Mouse (Mus musculus): ENCODE data around the gene Klk4.

The Klk4 gene

GRCm38 (mm10) chr7:43919559-43920451 is 38.8 kb downstream of the Klk4 start:
- peak; percentile 54 to 78 for DNase-seq (ENCODE audit: low spot score in 2 of 2)

- no peak for DNase-seq (ENCODE audit: low spot score in 2 of 2)
These were observed 39.6 kb downstream of the Klk4 start for GRCm38 (mm10) chr7:43920582-43920981.

DNA sequence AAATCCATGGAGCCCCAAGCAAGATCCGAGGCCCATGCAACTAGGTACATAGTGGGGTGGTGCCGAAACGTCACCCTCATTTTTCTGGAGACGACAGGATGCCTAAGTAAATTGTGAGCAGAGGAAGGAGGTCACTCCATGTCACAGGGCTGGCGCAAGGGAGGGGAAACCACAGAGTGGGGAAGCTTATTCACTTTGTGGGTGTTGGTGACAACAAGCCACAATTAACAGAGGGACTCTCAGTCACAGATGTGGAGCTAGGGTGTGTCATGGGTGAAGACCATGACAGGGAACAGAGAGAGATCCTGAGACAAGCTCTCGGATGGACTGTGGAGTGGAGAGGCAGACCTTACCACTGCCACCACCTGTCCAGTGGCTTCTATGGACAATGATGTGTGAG is 40.1 kb downstream of the Klk4 start:
- DNase-seq (ENCODE audit: low spot score in 2 of 2): peak in 1 of 2 experiments; percentile 33

- peak in 1 of 2 experiments; percentile 51 for DNase-seq (ENCODE audit: low spot score in 2 of 2)
These were observed 41.0 kb downstream of the Klk4 start for GRCm38 (mm10) chr7:43921941-43922340.

- no peak for DNase-seq (ENCODE audit: low spot score in 2 of 2)
These were observed 45.0 kb downstream of the Klk4 start for GRCm38 (mm10) chr7:43925985-43926384.

- DNase-seq (ENCODE audit: low spot score in 2 of 2): no peak
These were observed 47.6 kb downstream of the Klk4 start for GRCm38 (mm10) chr7:43928521-43928920.

DNA sequence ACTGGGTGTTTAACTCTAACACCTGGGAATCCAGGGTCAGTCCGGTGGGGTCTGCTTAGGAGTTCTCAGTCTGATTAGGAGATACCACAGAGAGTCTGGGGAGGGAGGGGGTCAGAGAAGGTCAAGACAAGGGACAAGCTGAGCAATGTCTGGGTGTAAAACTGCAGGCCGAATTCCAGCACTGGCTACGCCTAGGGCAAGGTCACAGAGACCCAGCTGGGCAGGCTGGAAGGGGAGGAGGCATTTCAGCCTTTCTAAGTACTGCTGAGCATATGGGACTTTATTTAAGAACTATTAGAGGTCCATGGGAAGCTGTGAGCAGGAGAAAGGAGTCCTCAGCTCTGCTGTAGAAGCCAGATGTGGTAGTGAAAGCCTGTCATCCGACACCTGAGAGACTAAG is 51.4 kb downstream of the Klk4 start:
- DNase-seq (ENCODE audit: low spot score in 2 of 2): no peak

GRCm38 (mm10) chr7:43933440-43933839 is 52.5 kb downstream of the Klk4 start, which contains the start of gene Klk15:
Gene Klk15, plus strand, starts transcription at chr7:43933740.
- no peak for DNase-seq (ENCODE audit: low spot score in 2 of 2)

DNA sequence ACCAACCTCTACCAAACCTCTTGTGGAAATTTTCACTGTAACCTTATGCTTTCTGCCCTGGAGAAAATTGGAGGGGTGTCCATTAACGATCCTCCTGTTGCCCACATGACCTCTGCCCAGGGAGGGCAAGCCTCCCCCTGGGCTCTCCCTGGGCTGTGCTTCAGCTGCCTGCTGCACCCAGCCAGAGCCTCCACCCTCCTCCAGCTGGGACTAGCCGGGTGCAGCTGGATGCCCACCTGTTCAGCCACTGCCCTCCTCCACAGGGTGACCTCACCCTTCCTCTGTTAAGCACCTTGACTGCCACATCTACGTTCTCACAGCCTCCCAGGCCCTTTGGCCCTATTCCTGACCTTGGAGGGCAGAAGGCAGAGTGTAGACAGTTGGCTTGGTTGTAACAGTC is 53.8 kb downstream of the Klk4 start:
- no peak for DNase-seq (ENCODE audit: low spot score in 2 of 2)
